Mouse (Mus musculus) MEL (cell line): ENCODE measurements around the gene Kif5c. TPM values are rescaled to one million over a fixed set of nuclear protein-coding genes. Genes with fewer than 3 reads are reported as not detected.

Source experiments
- DNase-seq: peaks from one replicate; pipeline ENCODE4 v3.0.0; 2011; ENCODE audit warnings: low read depth, low spot score
- H3K27ac ChIP-seq: 2 replicates; pipeline ENCODE4 v1.5.1; 2012; ENCODE audit warnings: low read depth, mild to moderate bottlenecking, control low read depth, low read length, moderate library complexity; ENCODE audit not compliant: control insufficient read depth
- H3K27me3 ChIP-seq, 2 experiments: fragments of 150-350 bp in 1 of 2; sonication (generic) in 1 of 2; 2 replicates each; pipeline ENCODE4 v1.6.1; 2012; ENCODE audit warnings: low read length in 2 of 2, mild to moderate bottlenecking in 2 of 2, improper control_type of control experiment in 1 of 2, moderate library complexity in 1 of 2; ENCODE audit not compliant: insufficient read depth in 2 of 2, control insufficient read depth in 1 of 2
- H3K36me3 ChIP-seq, 2 experiments: 2 replicates each; pipeline ENCODE4 v1.6.1; 2012 to 2014; ENCODE audit warnings: low read length in 2 of 2, improper control_type of control experiment in 1 of 2, inconsistent platforms in 1 of 2, mild to moderate bottlenecking in 1 of 2; ENCODE audit not compliant: insufficient read depth in 2 of 2, control insufficient read depth in 1 of 2
- H3K4me1 ChIP-seq, 2 experiments: fragments of 150-350 bp in 1 of 2; sonication (generic) in 1 of 2; 2 replicates each; pipeline ENCODE4 v1.6.1; 2012; ENCODE audit warnings: low read length in 2 of 2, improper control_type of control experiment in 1 of 2, mild to moderate bottlenecking in 1 of 2; ENCODE audit not compliant: insufficient read depth in 2 of 2, control insufficient read depth in 1 of 2
- H3K4me3 ChIP-seq, 2 experiments: fragments of 150-350 bp in 1 of 2; sonication (generic) in 1 of 2; 2 replicates each; pipeline ENCODE4 v1.5.1; 2012; ENCODE audit warnings: low read depth in 2 of 2, low read length in 2 of 2, mild to moderate bottlenecking in 2 of 2, moderate library complexity in 2 of 2, control low read depth in 1 of 2, improper control_type of control experiment in 1 of 2; ENCODE audit not compliant: control insufficient read depth in 1 of 2, insufficient read depth in 1 of 2
- H3K79me2 ChIP-seq: 2 replicates; pipeline ENCODE4 v1.6.1; 2012; ENCODE audit warnings: mild to moderate bottlenecking, low read length, moderate library complexity; ENCODE audit not compliant: control insufficient read depth, poor library complexity, insufficient read depth
- H3K9ac ChIP-seq: 2 replicates; pipeline ENCODE4 v1.6.1; 2012; ENCODE audit warnings: low read depth, mild to moderate bottlenecking, control low read depth, low read length, moderate library complexity; ENCODE audit not compliant: control insufficient read depth, poor library complexity, severe bottlenecking
- H3K9me3 ChIP-seq: fragments of 150-350 bp; sonication (generic); replicated peaks from 2 replicates; pipeline ENCODE4 v1.6.1; 2012; ENCODE audit warnings: mild to moderate bottlenecking, low read length, improper control_type of control experiment, moderate library complexity; ENCODE audit not compliant: insufficient read depth
- BHLHE40 ChIP-seq: IDR thresholded peaks from 2 replicates; pipeline ENCODE4 v1.6.1; 2012; ENCODE audit warnings: low read depth, mild to moderate bottlenecking, inconsistent platforms, low read length, improper control_type of control experiment, borderline replicate concordance
- CHD2 ChIP-seq: IDR thresholded peaks from 2 replicates; pipeline ENCODE4 v1.6.1; 2011; ENCODE audit warnings: low read length, improper control_type of control experiment
- CTCF ChIP-seq, 3 experiments: IDR thresholded peaks in 2 of 3; conservative IDR thresholded peaks in 1 of 3; 2 replicates each; pipeline ENCODE4 v1.5.1; 2011 to 2012; ENCODE audit warnings: low read length in 3 of 3, low read depth in 2 of 3, mild to moderate bottlenecking in 2 of 3, improper control_type of control experiment in 1 of 3, inconsistent platforms in 1 of 3, mixed read lengths in 1 of 3, moderate library complexity in 1 of 3; ENCODE audit not compliant: control insufficient read depth in 1 of 3, insufficient read depth in 1 of 3, poor library complexity in 1 of 3, severe bottlenecking in 1 of 3
- E2F4 ChIP-seq: IDR thresholded peaks from 2 replicates; pipeline ENCODE4 v1.6.1; 2011; ENCODE audit warnings: low read depth, low read length, improper control_type of control experiment, borderline replicate concordance
- ELF1 ChIP-seq: IDR thresholded peaks from 2 replicates; pipeline ENCODE4 v1.6.1; 2014; ENCODE audit warnings: low read depth, mild to moderate bottlenecking, inconsistent platforms, low read length, improper control_type of control experiment, moderate library complexity
- ETS1 ChIP-seq: IDR thresholded peaks from 2 replicates; pipeline ENCODE4 v1.6.1; 2012; ENCODE audit warnings: low read depth, mild to moderate bottlenecking, inconsistent platforms, low read length, improper control_type of control experiment, moderate library complexity
- GATA1 ChIP-seq: IDR thresholded peaks from 2 replicates; pipeline ENCODE4 v1.6.1; 2011; ENCODE audit warnings: low read depth, low read length, improper control_type of control experiment
- HCFC1 ChIP-seq: IDR thresholded peaks from 2 replicates; pipeline ENCODE4 v1.6.1; 2012; ENCODE audit warnings: low read depth, mild to moderate bottlenecking, inconsistent platforms, low read length, improper control_type of control experiment, moderate library complexity
- MAFK ChIP-seq: IDR thresholded peaks from 2 replicates; pipeline ENCODE4 v1.6.1; 2011; ENCODE audit warnings: low read depth, mild to moderate bottlenecking, low read length, improper control_type of control experiment, borderline replicate concordance
- MAX ChIP-seq: IDR thresholded peaks from 2 replicates; pipeline ENCODE4 v1.6.1; 2011; ENCODE audit warnings: low read length, improper control_type of control experiment
- MAZ ChIP-seq: IDR thresholded peaks from 2 replicates; pipeline ENCODE4 v1.6.1; 2012; ENCODE audit warnings: low read depth, mild to moderate bottlenecking, inconsistent platforms, low read length, improper control_type of control experiment
- MEF2A ChIP-seq: IDR thresholded peaks from 2 replicates; pipeline ENCODE4 v1.6.1; 2014; ENCODE audit warnings: low read depth, mild to moderate bottlenecking, inconsistent platforms, low read length, improper control_type of control experiment; ENCODE audit not compliant: poor library complexity, insufficient replicate concordance, severe bottlenecking; ENCODE audit errors: extremely low read depth
- MXI1 ChIP-seq: IDR thresholded peaks from 2 replicates; pipeline ENCODE4 v1.6.1; 2011; ENCODE audit warnings: mild to moderate bottlenecking, low read depth, low read length, improper control_type of control experiment
- MYB ChIP-seq: IDR thresholded peaks from 2 replicates; pipeline ENCODE4 v1.6.1; 2011; ENCODE audit warnings: mild to moderate bottlenecking, low read depth, low read length, improper control_type of control experiment
- POLR2AphosphoS5 ChIP-seq: IDR thresholded peaks from 2 replicates; pipeline ENCODE4 v1.6.1; 2012; ENCODE audit warnings: low read depth, borderline replicate concordance, mild to moderate bottlenecking, inconsistent platforms, low read length, moderate library complexity, mixed read lengths
- RAD21 ChIP-seq: IDR thresholded peaks from 2 replicates; pipeline ENCODE4 v1.6.1; 2011; ENCODE audit warnings: mild to moderate bottlenecking, low read depth, low read length, improper control_type of control experiment
- RCOR1 ChIP-seq: IDR thresholded peaks from 2 replicates; pipeline ENCODE4 v1.6.1; 2012; ENCODE audit warnings: low read depth, mild to moderate bottlenecking, inconsistent platforms, low read length, improper control_type of control experiment
- TBP ChIP-seq: IDR thresholded peaks from 2 replicates; pipeline ENCODE4 v1.8.0; 2011; ENCODE audit warnings: low read depth, low read length, improper control_type of control experiment
- TCF12 ChIP-seq: IDR thresholded peaks from 2 replicates; pipeline ENCODE4 v1.6.1; 2014; ENCODE audit warnings: low read depth, mild to moderate bottlenecking, inconsistent platforms, low read length, improper control_type of control experiment, moderate library complexity
- UBTF ChIP-seq: IDR thresholded peaks from 2 replicates; pipeline ENCODE4 v1.6.1; 2012; ENCODE audit warnings: low read depth, mild to moderate bottlenecking, inconsistent platforms, low read length, improper control_type of control experiment, moderate library complexity, borderline replicate concordance; ENCODE audit not compliant: insufficient read depth
- USF1 ChIP-seq: IDR thresholded peaks from 2 replicates; pipeline ENCODE4 v1.6.1; 2014; ENCODE audit warnings: low read depth, mild to moderate bottlenecking, inconsistent platforms, low read length, improper control_type of control experiment, moderate library complexity
- ZKSCAN1 ChIP-seq: IDR thresholded peaks from 2 replicates; pipeline ENCODE4 v1.6.1; 2012; ENCODE audit warnings: low read depth, mild to moderate bottlenecking, inconsistent platforms, low read length, improper control_type of control experiment, moderate library complexity
- ZMIZ1 ChIP-seq: IDR thresholded peaks from 2 replicates; pipeline ENCODE4 v1.6.1; 2012; ENCODE audit warnings: low read depth, mild to moderate bottlenecking, inconsistent platforms, low read length, improper control_type of control experiment, moderate library complexity
- polyA plus RNA-seq, 2 experiments: library from polyadenylated mRNA; stranded (reverse) in 1 of 2; unstranded in 1 of 2; fragments of >175 nt in 1 of 2; fragments of >200 nt in 1 of 2; gene quantifications; 2 replicates each; pipeline versions ENCODE4 v1.2.1 to v1.2.4; 2012; ENCODE audit warnings: low replicate concordance in 2 of 2, low read depth in 1 of 2; ENCODE audit not compliant: insufficient read length in 2 of 2, insufficient read depth in 1 of 2, missing spikeins in 1 of 2
- total RNA-seq: library from RNA; depleted of rRNA; stranded (reverse); fragments of 300-350 nt; gene quantifications from 2 replicates; pipeline ENCODE4 v1.2.3, GENCODE M21; 2012

The Kif5c gene
- total and polyA plus RNA-seq, 3 experiments: 0.26 to 0.39 TPM; not detected in 1

GRCm38 (mm10) chr2:49749730-49750576 lies 130.9 kb downstream of the Kif5c start:
- no peaks in the 10 kb centered on the region for H3K27me3 ChIP-seq
- H3K9ac ChIP-seq: no peak overlapping the region
- no peak overlapping the region for H3K4me3 ChIP-seq
- TF ChIP-seq RCOR1 (no peak), GATA1 (peak; percentile 41), USF1 (peak; percentile 21; the same call in 1 of the 2 replicates)
- H3K9me3 ChIP-seq: no peaks in the 10 kb centered on the region
- no peaks in the 10 kb centered on the region for H3K79me2 ChIP-seq
- H3K27ac ChIP-seq: no peak overlapping the region
- peak; percentile 16 for DNase-seq
- no peaks in the 10 kb centered on the region for H3K36me3 ChIP-seq
- peaks cover 0 to 3% of the 10 kb centered on the region in 2 experiments; a peak in 2 of 4 replicates for H3K4me1 ChIP-seq

DNA sequence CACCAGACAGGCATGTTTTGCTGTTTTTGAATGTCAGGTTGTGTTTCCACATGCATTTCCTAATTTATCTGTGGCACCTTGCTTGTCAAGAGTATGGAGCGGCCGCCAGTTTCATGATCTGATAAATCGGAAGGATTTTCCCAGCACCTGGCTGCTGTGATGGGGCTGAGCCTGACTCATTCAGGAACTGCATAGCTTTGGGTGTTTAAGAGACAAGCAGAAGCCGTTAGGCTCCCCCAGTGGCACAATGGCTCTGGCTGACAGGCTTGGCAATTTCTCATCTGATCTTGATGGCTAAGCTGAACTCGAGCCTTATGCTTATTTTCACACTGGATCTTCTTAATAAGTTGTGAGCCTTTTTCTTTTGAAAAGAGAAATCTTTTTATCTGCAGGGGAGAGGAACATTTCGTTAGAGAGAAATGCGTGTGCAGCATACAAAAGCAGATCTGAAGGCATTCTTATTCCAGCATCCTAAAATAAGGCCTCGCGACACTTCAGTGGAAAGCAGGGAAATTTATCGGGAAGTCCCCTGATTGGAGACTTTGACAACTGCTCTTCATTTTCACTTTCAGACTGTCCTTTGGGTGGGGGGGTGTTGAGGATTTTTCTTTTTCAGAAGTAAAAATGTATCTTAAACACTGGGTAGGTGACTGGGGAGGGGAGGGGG lies 132.6 kb downstream of the Kif5c start:
- Histone ChIP-seq H3K4me3 (no peak overlapping the region), H3K4me1 (peaks cover 0 to 3% of the 10 kb centered on the region in 2 experiments; a peak in 2 of 4 replicates), H3K27ac (no peak overlapping the region), H3K9ac (no peak overlapping the region), H3K36me3 (no peaks in the 10 kb centered on the region), H3K27me3 (no peaks in the 10 kb centered on the region), H3K79me2 (no peaks in the 10 kb centered on the region), H3K9me3 (no peaks in the 10 kb centered on the region)
- DNase-seq: no peak
- TF ChIP-seq MEF2A: no peak
- no peak for TF ChIP-seq BHLHE40
- no peak for TF ChIP-seq CHD2
- TF ChIP-seq ETS1: no peak
- no peak for TF ChIP-seq POLR2AphosphoS5
- no peak for TF ChIP-seq GATA1
- TF ChIP-seq ZMIZ1: no peak
- no peak for TF ChIP-seq MXI1
- TF ChIP-seq TCF12: no peak
- no peak for TF ChIP-seq RCOR1

DNA sequence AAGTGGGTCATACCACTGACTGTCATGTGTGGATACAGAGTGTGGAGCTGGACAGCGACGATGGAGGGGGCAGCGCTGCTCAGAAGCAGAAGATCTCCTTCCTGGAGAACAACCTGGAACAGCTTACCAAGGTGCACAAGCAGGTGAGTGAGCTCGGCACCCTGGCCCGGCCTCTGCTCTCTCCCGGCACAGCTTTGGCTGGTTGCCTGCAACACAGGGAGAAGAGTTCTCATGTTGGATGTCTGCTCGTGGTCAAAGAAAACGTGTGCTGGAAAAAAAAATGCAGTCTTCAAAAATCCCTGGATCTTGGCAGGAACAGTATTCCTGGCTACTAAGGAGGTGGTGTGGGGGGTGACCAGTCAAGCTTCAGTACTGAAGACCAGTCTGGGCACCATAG lies 133.1 kb downstream of the Kif5c start:
- Histone ChIP-seq H3K4me3 (no peak overlapping the region), H3K36me3 (no peaks in the 10 kb centered on the region), H3K79me2 (no peaks in the 10 kb centered on the region), H3K4me1 (peaks cover 0 to 3% of the 10 kb centered on the region in 2 experiments; a peak in 2 of 4 replicates), H3K9me3 (no peaks in the 10 kb centered on the region), H3K9ac (no peak overlapping the region), H3K27ac (no peak overlapping the region), H3K27me3 (no peaks in the 10 kb centered on the region)
- DNase-seq: no peak
- TF ChIP-seq MAX (no peak), UBTF (no peak), TBP (no peak), ZMIZ1 (no peak), CTCF (IDR thresholded peaks at IDR 0.05 in 2 of 3, conservative IDR thresholded peaks at IDR 0.05 in 1 of 3; ENCODE audit: control insufficient read depth in 1 of 3, insufficient read depth in 1 of 3, low read depth in 2 of 3, low read length in 3 of 3, poor library complexity in 1 of 3, severe bottlenecking in 1 of 3) (no peak), GATA1 (no peak), MXI1 (no peak), CHD2 (no peak), MAFK (no peak), MYB (no peak), E2F4 (no peak), ELF1 (no peak), MAZ (no peak), ZKSCAN1 (no peak), HCFC1 (no peak), RAD21 (no peak)
